Mouse (Mus musculus): ENCODE measurements around the gene Rnf8.
A peak's percentile ranks its signal among the peaks of the same experiment; 100 is the strongest.

Gene Rnf8

DNA sequence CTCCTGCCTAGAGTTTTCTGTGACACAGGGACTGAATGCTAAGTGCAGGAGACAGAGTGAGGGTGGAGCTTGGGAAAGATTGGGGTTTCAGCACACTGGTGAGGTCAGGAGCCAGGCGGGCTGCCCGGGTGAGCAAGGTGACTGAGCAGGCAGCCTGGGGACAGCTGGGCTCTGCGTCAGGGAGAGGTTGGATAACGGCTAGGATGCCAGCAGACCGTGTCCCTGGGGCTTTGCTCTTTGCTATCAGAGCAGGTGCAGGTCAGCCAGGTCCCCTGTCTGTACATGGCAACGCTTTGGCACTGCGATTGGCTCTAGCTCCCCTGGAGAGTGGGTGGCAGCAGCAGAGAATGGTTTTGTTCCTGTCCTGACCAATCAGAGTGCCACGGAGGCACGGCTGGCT, 12.7 kb downstream of the Rnf8 start:
- DNase-seq (ENCODE audit: low spot score): no peak

DNA sequence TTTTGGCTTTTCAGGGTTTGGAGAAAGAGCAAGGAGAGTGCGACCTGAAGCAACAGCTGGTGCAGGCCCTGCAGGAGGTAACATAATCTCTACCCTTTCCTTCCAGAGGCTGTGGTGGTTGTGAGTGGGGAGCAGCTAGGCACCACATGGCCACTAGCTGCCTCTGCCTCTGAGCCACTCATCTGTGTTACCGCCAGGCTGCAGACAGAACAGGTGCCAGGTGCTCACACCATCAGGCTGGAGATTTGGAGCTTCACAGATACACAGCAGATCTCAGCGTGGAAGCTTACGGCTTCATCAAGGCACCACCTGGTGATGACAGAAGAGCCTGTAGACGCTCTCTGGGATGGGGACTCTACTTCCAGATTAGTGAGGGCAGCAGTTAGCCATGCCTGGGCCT, 14.4 kb downstream of the Rnf8 start:
- DNase-seq (ENCODE audit: low spot score): no peak

DNA sequence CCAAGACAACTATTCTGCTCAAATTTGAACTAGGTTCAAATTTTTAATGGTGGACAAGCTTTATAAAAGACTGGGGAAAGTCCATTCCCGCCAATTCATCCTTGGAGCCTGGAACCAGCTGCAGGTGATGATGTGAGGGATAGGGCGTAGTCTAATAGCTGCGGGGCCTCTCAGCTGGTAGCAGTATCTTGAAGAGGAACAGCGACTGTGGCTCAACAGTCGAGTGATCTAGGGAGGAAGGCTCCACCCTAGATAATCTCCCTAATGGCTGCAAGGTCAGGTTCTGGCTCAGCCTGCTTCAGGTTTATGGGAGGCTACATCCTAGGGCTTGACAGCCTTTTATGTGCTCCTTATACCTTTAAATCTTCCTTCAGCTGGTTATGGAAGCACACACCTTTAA, 15.0 kb downstream of the Rnf8 start:
- DNase-seq (ENCODE audit: low spot score): no peak

DNA sequence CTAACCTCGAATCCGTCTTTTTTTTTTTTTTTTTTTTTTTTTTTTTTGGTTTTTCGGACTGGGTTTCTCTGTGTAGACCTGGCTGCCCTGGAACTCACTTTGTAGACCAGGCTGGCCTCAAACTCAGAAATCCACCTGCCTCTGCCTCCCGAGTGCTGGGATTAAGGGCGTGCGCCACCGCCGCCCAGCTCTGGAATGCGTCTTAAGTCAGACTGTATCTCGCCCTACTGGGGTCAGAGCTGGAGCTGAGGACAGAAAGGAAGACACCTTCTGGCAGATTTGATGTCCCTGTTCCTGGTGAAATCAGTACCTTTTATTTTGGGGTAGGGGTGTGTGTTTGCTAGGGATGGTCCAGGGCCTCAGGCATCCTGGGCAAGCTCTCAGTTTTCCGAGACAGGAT, 17.7 kb downstream of the Rnf8 start:
- DNase-seq (ENCODE audit: low spot score): no peak

DNA sequence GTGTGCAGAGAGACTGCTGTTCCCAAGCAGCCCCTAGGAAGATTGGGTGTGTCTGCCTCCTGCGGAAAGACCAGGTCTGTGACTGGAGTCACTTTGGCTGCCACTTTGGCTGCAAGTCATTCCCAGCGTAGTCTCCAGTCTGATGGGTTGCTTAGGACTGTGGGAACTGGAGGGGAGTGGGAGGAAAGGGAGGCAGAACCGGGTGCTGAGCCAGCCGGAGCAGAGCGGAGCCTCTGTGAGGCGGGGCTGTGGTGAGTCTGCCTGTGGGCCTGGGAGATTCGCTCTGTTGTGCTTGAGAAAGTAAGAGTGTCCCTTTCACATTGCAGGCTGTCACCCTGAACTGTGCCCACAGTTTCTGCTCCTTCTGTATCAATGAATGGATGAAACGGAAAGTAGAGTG, 20.9 kb downstream of the Rnf8 start:
- DNase-seq (ENCODE audit: low spot score): no peak

DNA sequence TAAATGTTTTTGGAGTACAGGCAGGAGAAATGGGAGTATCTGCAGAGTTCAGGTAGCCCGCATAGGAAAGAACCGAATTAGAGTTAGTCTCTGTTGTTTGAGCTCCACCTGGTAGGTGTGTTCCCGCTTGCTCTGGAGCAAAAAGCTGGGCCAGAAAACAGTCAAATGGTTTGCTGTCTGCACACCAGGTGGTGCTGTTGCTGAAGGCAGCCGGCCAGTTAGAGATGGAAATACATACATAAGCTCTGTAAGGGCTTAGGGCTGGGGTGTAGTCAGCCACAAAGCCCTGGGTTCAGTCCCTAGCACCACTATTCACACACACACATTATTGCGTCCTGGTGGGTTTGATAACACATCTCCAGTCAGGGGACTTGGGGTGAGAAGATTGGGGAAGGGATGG, 21.5 kb downstream of the Rnf8 start:
- peak; percentile 14 for DNase-seq (ENCODE audit: low spot score)

DNA sequence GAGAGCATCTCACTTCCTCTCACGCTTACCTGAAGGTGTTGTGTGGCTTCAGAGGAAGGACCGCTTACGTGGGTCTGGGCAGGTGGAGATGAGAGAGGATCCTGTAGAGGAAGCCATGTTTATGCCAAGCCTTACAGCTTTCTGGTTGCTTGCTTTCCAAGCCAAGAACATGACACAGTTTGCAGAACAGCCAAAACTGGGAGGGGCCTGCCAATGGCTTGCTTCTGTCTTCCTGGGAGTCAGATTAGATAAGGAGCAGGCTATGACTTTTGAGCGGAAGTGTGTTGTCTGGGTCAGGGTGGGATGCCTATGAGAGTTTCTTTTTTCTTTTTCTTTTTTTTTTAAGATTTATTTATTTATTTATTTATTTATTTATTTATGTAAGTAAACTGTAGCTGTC, 22.8 kb downstream of the Rnf8 start:
- no peak for DNase-seq (ENCODE audit: low spot score)

DNA sequence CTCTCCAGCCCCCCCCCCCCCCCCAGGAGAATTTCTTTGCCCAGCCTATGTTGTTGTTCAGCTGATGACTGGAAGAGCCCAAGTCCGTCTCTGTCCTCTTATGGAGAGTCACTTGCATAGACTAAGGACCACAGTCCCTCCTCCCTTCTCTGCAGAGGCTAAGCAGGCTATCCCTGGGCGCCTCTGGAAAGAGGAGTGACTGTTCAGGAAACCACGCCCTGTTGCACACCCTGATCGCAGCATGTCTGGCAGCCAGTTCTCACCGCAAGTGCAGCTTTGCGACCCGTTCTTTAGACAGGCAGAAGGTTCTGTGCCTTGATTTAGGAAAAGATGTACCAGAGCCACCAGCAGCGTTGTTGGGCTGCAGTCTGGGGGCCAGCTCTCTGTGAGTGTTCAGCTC, 23.3 kb downstream of the Rnf8 start:
- DNase-seq (ENCODE audit: low spot score): peak; percentile 44

DNA sequence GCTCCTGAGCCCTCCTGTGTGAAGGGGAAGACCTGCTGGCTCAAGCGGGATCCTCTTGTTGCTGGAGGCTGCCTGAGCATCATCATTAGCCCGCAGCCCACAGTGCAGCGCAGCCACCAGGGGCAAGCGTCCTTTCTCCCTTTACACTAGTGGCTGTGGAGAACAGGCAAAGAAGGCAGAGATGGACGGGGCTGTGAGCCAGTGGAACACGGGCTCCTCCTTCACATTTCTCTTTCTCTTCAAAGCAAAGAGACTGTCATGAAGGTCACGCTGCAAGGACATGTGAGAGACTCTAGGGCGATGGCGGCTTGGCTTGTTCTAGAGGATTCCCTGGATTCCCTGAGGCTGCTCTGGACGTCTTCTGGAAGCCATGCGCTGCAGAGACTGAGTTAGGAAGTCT, 26.4 kb downstream of the Rnf8 start:
- no peak for DNase-seq (ENCODE audit: low spot score)

DNA sequence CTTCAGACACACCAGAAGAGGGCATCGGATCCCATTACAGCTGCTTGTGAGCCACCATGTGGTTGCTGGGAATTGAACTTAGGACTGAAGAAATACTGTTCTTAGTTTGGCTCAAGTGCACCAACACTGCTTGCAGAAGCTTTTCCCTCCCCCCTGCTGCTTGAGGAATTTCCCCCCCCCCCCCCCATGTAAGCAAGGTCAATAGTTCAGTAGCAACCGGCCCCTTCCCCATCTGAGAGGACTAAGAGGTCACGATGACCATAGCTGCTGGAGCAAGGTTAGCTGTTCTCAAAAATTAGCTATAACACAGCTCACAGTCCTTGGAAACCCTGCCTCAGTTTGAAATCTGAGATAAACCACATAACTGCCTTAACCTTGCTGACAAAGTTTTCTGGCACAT, 27.6 kb downstream of the Rnf8 start:
- DNase-seq (ENCODE audit: low spot score): no peak

DNA sequence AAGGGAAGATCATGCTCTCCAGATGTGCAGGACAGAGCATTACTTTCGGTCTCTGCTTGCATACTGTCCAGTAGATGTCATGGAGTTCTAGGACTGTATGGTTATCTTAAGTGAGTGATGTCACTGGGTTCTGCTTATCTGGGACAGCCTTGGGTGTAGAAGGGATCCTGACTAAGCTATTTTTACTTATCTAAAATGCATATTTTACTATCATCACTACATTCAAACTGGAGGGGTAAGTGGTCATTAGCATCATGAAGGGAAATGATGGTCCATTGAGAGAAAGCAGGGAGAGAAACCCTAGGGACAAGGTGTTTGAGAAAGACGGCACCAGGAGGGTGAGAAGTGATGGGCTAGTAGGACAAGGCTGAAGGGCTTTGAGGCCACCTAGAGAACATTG, 43.7 kb downstream of the Rnf8 start:
- no peak for DNase-seq (ENCODE audit: low spot score)

DNA sequence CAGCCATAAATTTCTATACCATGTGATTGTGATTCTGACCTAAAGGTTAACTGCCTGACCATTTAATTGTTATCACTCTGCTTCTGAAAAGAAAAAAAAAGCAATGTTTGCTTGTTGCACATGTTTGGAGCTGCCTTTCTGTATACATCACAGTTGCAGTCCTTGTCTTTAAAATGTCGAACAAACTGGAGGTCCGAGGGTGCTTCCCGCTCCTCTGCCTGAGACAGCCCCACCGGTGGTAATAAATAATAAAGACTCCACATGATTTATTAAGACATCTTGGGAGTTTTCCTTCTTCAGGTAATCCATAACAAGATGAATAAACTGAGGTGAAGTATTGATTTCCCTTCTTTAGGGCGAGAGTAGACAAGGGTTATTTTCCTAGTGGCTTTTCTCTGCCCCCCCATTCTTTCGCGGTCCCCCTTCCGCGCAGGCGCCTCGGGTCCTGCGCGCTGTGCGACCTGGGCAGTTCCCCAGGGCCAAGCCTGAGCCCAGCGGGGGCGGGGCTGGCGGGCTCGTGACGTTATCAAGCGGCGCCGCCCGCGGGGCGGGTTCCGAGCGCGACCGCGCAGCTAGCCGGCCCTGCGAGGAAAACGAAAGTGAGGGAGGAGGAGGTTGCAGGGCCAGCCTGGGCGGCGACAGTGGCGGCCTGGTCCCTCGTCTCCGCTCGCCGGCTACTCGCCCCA, 45.6 kb downstream of the Rnf8 start, which contains the start of gene Cmtr1:
TSS of gene Cmtr1 (plus strand) at position 520 of the 686 bp plus-strand sequence.
- peak; percentile 95 for DNase-seq (ENCODE audit: low spot score)

DNA sequence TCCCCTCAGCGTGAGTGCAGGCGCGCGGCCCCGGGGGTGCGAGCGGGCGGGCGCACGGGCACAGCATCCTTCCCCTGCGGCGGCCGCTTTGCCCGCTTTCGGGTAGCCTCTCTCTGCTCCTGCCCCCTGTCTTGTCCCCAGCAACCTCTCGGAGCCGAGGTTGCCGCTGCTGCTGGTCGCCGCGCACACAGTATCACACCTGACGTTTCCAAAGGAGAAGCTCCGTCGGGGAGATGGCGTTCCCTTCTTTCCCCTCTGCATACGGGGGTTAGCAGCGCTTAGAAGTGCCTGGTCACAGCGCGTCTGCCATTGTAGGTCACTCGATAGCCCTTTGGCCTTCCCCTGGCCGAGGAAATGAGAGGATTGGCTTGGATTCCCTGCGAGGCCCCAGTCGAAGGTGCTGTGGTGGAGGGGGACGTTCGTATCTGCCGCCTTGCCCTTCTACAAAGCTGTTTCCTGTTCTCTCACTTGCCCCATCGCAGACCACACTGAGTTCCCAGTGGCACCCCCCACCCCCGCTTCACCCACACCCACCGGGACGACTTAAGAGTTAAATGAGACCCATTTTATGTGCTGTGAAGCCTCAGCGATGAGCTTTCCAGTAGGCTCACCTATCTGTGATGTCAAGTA, 46.3 kb downstream of the Rnf8 start:
- DNase-seq (ENCODE audit: low spot score): peak; percentile 26

DNA sequence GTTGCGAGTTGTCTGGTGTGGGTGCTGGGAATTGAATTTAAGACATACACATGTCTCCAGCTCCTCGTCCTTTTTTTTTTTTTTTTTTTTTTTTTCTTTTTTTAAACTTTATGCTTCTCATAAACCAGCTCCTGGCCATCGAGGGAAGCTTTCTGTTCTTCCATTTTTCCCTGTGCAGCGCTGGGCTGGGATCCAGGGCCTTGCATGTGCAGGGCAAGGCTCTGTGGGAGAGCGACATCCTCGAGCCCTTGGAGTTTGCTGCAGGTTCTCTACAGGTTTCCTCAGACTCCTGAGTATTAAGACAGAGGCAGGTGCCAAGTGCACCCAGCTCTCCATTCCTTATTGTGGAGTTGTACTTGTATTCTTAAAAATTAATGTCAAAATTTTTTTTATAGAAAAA, 47.6 kb downstream of the Rnf8 start:
- DNase-seq (ENCODE audit: low spot score): no peak

DNA sequence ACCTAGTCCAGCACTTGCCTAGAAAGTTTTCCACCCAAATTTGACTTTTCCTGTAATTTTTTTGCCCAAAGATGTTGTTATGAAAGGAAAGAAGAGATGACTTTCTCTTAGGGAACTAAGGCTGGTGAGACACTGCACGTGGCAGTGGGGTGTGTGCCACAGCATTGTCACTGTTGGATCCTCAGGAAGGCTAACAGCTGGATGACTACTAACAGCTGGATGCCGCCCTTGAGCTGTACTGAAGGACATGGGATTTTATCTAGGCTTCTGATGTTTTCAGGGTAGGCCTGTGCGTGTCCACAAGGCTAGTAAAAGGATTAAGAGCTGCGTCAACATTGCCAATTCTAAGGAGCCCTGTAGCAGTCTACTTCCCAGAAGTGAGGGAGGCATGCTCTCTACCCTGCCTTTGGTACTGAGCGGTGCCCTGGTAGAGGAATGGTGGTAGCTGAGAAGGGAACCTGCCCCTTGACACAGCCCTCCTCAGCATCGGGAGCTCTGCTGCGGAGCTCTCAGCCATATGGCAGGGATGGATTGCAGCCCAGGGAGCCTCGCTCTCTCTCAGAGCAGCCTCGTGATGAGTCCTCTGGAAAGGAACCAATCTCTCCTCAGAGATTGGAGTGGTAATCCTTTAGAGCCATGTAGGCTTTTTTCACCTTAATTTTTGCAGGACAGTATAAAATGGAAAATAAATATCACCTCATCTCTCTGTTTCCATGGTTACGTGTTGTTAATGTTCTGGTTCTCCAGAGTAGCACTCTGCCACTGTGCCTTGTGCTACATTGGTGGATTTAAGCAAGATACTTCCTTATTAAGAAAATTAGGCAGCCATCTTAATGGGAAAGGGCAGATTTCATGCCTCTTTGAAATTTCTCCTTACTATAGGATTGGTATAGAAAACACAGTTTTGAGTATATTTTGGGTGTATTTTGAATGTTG, 53.7 kb downstream of the Rnf8 start:
- no peak for DNase-seq (ENCODE audit: low spot score)

DNA sequence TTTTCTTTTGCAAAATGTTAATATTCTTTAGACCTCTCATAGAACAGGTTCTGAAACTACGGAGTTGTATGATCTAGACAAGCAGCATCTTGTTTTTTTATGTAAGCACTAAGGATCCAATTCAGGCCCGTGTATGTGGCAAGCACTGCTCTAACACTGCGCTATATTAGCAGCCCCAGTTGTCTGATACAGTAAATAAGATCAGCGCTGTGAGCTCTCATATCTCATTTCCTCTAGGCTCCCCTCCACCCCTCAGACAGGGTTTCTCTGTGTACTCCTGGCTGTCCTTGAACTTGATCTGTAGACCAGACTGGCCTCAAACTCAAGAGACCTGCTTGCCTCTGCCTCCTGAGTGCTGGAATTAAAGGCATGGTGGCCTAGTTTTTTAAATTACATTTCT, 54.4 kb downstream of the Rnf8 start:
- no peak for DNase-seq (ENCODE audit: low spot score)

DNA sequence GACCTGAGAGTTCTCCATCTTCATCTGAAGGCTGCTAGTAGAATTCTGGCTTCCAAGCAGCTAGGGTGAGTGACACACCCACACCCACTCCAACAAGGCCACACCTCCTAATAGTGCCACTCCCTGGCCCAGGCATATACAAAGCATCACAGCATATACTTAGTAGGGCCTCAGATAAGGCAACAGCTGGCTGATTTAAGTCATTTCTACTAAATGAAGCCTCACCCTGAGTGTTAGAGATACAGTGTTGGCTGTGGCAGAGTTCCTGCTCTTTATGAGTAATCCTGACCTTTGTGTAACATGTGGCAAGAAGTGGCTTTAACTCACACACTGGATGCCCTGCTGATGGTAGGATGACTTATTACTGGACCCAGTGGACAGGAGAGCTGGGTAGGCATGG, 55.3 kb downstream of the Rnf8 start:
- no peak for DNase-seq (ENCODE audit: low spot score)

DNA sequence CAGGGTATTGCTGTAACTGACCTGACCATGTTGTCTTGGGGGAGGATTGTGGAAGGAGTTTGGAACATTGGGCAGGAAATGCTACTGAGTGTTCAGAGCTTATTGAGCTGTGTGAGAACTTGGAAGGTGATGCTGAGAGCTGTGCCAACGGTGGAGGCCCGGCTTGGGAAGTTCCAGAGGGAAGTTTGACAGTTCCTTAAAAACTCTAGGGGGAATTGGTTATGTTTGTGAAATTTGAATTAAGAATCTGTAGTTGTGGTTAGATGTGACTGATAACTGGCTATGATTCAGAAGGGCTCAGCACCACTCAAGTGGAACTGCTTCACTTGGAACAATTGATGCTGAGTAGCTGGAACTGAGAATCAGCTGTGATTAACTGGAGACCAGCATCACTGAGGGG, 56.4 kb downstream of the Rnf8 start:
- DNase-seq (ENCODE audit: low spot score): no peak

DNA sequence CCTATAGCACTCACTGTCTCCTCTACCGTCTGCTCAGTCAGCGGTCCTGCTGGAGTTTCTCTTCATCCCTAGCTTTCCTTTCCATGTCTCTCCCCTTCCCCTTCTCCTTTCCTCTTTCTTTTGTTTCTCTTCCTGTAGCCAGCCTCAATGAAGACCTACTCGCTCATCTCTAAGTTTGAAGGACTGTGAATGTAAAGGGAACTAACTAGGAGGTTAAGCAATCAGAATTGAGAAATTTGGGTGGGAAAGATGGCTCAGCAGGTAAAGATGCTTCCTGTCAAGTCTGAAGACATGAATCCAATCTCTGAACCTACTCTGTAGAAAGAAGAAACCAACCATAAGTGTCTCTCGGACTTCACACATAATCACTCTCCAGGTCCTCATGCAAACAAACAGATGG, 58.7 kb downstream of the Rnf8 start:
- DNase-seq (ENCODE audit: low spot score): no peak

DNA sequence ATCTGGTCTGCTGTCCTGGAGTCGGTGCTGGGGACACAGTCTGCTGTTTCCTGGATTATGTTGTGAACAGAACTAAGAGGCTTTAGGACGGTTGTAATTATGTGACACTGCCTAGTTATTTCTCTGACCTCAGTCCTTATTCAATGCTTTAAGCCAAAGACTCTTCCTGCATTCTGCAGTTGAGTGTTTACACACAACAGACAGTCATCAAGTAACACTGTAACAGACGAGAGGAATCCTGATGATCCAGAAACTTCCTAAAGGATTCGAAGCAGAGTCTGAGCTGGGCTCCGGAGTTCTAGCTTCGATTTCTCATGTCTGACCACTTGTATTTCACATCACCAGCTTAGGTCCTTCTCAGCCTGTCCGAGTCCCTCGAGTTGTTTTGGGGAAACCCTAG, 63.9 kb downstream of the Rnf8 start:
- DNase-seq (ENCODE audit: low spot score): no peak

DNA sequence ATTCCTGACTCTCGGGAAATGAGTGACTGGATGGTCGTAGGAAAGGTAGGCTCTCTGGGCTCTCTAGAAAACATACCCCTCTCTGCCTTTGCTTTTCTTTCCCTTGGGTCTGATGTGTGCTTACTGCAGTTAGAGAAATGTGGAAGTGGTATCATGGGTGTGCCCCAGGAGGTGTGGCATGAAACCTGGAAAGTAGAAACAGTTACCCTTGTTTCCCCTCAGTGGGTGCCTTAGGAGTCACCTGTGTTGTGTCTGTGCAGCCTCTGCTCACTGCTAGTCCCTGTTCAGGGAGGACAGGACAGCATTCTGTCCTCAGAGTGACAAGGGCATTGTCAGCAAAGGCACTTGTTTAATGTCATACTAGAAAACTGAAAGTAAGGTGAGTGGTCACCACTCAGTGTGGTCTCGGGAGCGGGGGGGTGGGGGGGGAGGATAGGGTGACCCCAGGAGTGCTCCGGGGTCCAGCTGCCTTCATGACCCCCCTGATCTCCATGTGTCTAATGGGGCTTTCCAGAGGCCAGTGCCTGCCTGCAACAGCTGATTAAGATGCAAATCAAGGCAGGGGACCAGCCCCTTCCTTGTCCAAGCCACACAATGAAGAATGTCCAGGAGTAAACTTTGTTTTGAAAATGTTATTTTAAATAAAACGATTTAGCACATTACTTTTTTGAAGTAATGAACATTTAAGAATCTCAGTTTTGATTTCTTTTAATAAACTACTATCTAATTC, 64.6 kb downstream of the Rnf8 start:
- no peak for DNase-seq (ENCODE audit: low spot score)

DNA sequence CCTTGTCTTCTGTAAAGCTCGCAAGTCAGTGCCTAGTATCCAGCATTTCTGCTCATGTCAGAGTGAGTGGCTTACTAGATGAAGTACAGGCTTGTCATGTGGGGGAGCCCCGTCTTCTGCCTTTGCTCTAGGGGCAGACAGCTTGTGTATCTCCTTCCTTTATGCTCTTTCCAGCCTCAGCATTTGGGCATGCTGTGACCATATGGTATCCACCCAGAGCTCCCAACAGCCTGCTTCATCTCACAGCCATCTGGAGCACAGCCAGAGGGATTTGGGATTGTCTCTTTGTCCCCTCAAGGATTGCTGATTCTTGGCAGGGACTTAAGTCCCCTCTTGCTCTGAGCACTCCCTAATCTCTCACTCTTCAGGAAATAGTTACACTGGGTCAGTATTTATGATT, 65.6 kb downstream of the Rnf8 start:
- no peak for DNase-seq (ENCODE audit: low spot score)

Measured in T-cell, adult 2 months (primary cell).